15 mouse cellular contexts compared by ENCODE assay signal in the genomic region with DNA sequence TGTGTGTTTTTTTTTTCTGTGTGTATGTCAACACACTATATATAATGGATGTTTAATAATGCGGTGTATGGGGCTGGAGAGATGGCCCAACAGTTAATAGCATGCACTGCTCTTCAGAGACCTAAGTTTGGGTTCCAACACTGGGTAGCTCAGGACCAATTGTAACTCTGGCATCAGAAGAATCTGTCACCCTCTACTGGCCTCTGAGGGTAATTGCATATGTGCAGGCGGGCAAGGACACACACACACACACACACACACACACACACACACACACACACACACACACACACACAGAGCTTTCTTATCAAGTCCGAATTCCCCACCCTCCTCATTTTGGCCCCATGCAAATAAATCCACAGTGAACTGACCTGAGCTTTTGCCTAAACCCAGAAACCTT. TPM values are rescaled to one million over a fixed set of nuclear protein-coding genes. Genes with fewer than 3 reads are reported as not detected.
DNase-seq lines count a peak whose midpoint lies in the region; ATAC-seq and TF ChIP-seq lines count a peak whose summit lies in the region.
"Had no signal": no experiment of that assay in that cellular context is flagged by ENCODE, and none has a peak within 500 bp of the region (broad histone marks: within the 10 kb centered on the region; RNA-seq: fewer than 3 reads in every experiment).

No protein-coding gene starts in this region.

- no peak for TF ChIP-seq POLR2A in cortical plate, adult 2 months (IDR thresholded peaks at IDR 0.05; ENCODE audit: extremely low read depth, insufficient read depth, low read length)

- H3K9ac ChIP-seq in intestine, postnatal 0 days (ENCODE audit: low read depth, low read length) = no peak overlapping the region
- H3K9ac ChIP-seq in intestine, embryonic 16.5 days (ENCODE audit: low read depth, low read length) = no peak overlapping the region
- H3K9ac ChIP-seq: intestine, embryonic 15.5 days had no signal

- no peaks in the 10 kb centered on the region for H3K36me3 ChIP-seq in intestine, postnatal 0 days (ENCODE audit: control insufficient read depth, insufficient read depth)
- no peaks in the 10 kb centered on the region for H3K36me3 ChIP-seq in intestine, embryonic 16.5 days (ENCODE audit: control insufficient read depth, insufficient read depth, low read length)
- H3K36me3 ChIP-seq: intestine, embryonic 15.5 days had no signal

- H3K9me3 ChIP-seq in intestine, postnatal 0 days (ENCODE audit: control insufficient read depth) = no peaks in the 10 kb centered on the region
- no peaks in the 10 kb centered on the region for H3K9me3 ChIP-seq in intestine, embryonic 16.5 days (ENCODE audit: control insufficient read depth, low read length)
- H3K9me3 ChIP-seq: intestine, embryonic 15.5 days; megakaryocyte, embryonic 14.5 days had no signal

- WGBS in intestine, postnatal 0 days = 77% methylated on average over 3 of the region's 3 CpGs
- 84% methylated on average over 3 of the region's 3 CpGs for WGBS in intestine, embryonic 16.5 days

- no peak overlapping the region for H3K4me3 ChIP-seq in intestine, postnatal 0 days (ENCODE audit: low read depth, low read length)
- no peak overlapping the region for H3K4me3 ChIP-seq in intestine, embryonic 16.5 days (ENCODE audit: low read length)
- H3K4me3 ChIP-seq in cortical plate, adult 2 months (ENCODE audit: insufficient read depth, low read length) = no peak overlapping the region; the same call in 1 of the 2 replicates

- H3K4me2 ChIP-seq in intestine, postnatal 0 days (replicated peaks; ENCODE audit: low read depth) = no peak overlapping the region
- H3K4me2 ChIP-seq in intestine, embryonic 16.5 days (ENCODE audit: low read depth, low read length) = no peak overlapping the region

- no peaks in the 10 kb centered on the region for H3K27me3 ChIP-seq in intestine, postnatal 0 days (replicated peaks; ENCODE audit: control insufficient read depth, insufficient read depth, low read length)
- H3K27me3 ChIP-seq in intestine, embryonic 16.5 days (replicated peaks; ENCODE audit: control insufficient read depth, insufficient read depth, low read length) = no peaks in the 10 kb centered on the region
- H3K27me3 ChIP-seq: intestine, embryonic 15.5 days had no signal

- no peak for ATAC-seq in CD4-positive, CD25-positive, alpha-beta regulatory T cell, adult 4 months
- no peak for ATAC-seq in intestine, postnatal 0 days
- ATAC-seq in intestine, embryonic 16.5 days = no peak
- ATAC-seq in granulocyte monocyte progenitor cell, adult 5-6 weeks (replicated peaks; ENCODE audit: poor library complexity, severe bottlenecking) = no peak; the same call in 1 of the 2 replicates

- DNase-seq in CD4-positive, CD25-positive, alpha-beta regulatory T cell, adult 2 months (ENCODE audit: low read depth, low spot score) = peak; percentile 41
- DNase-seq in 416B (ENCODE audit: low read depth) = peak; percentile 46
- no peak for DNase-seq in frontal cortex, postnatal 25 days (ENCODE audit: low spot score in 2 of 2)

- TF ChIP-seq CTCF in intestine, postnatal 0 days (IDR thresholded peaks at IDR 0.05; ENCODE audit: low read depth) = peak; percentile 33
- TF ChIP-seq CTCF in cortical plate, adult 2 months (IDR thresholded peaks at IDR 0.05; ENCODE audit: extremely low read depth, insufficient read depth, low read length) = peak; percentile 28

- no peak overlapping the region for H3K27ac ChIP-seq in intestine, postnatal 0 days (ENCODE audit: low read depth, low read length)
- no peak overlapping the region for H3K27ac ChIP-seq in intestine, embryonic 16.5 days (ENCODE audit: low read length)
- H3K27ac ChIP-seq in cortical plate, adult 2 months (ENCODE audit: insufficient read depth, low read length) = no peak overlapping the region
- H3K27ac ChIP-seq: intestine, embryonic 15.5 days had no signal

- no peaks in the 10 kb centered on the region for H3K4me1 ChIP-seq in intestine, postnatal 0 days (replicated peaks; ENCODE audit: control insufficient read depth, insufficient read depth, low read length)
- 0 out of 2 replicates have a peak, but pooled peaks cover 6% of the 10 kb centered on the region for H3K4me1 ChIP-seq in intestine, embryonic 16.5 days (ENCODE audit: control insufficient read depth, insufficient read depth, low read length)
- H3K4me1 ChIP-seq in cortical plate, adult 2 months (ENCODE audit: control insufficient read depth, insufficient read depth, low read length) = peaks cover 2% of the 10 kb centered on the region; the same call in 1 of the 2 replicates
- H3K4me1 ChIP-seq: intestine, embryonic 15.5 days had no signal

RNA-seq across cellular contexts. Expression of gene Mucl3, which starts 8.3 kb away (rescaled TPM):
- polyA plus RNA-seq in CD4-positive, CD25-positive, alpha-beta regulatory T cell, adult 4 months (2017; shearing (Covaris generic)) = under 1 TPM; 0.16 to 0.46 TPM
- polyA plus RNA-seq in intestine, postnatal 0 days (2015; fragmentation: Nextera tagmentation; extraction: Ambion mirVana) = 2.8 and 16.7 TPM in 2 replicates
- 0.20 and 0.21 TPM in 2 replicates for polyA plus RNA-seq in intestine, embryonic 16.5 days (2015; fragmentation: Nextera tagmentation; extraction: Ambion mirVana)
- 0.06 TPM in 1 of 2 replicates, not detected in the other for polyA plus RNA-seq in cortical plate, adult 2 months (2012; rRNA removed)
- not detected in 2 replicates for total RNA-seq in granulocyte monocyte progenitor cell, adult 5-6 weeks (2014; fragmentation: Nextera tagmentation)
- not detected in 2 replicates for total RNA-seq in granulocyte monocyte progenitor cell, adult 5-6 weeks (2017)
- total RNA-seq: adrenal gland, postnatal 25 days; gastrocnemius, adult 2 months; layer of hippocampus, postnatal 14 days had no signal
- polyA plus RNA-seq: heart, embryonic 14.5 days had no signal

RNA-seq across cellular contexts. Expression of gene Gm9573, which starts 8.8 kb away (rescaled TPM):
- not detected for polyA plus RNA-seq in CD4-positive, CD25-positive, alpha-beta regulatory T cell, adult 4 months (2017; shearing (Covaris generic))
- polyA plus RNA-seq in intestine, postnatal 0 days (2015; fragmentation: Nextera tagmentation; extraction: Ambion mirVana) = not detected in 2 replicates
- not detected in 2 replicates for polyA plus RNA-seq in intestine, embryonic 16.5 days (2015; fragmentation: Nextera tagmentation; extraction: Ambion mirVana)
- polyA plus RNA-seq in cortical plate, adult 2 months (2012; rRNA removed) = 0.09 and 0.10 TPM in 2 replicates
- not detected in 2 replicates for total RNA-seq in granulocyte monocyte progenitor cell, adult 5-6 weeks (2014; fragmentation: Nextera tagmentation)
- total RNA-seq in granulocyte monocyte progenitor cell, adult 5-6 weeks (2017) = not detected in 2 replicates
- total RNA-seq: adrenal gland, postnatal 25 days; gastrocnemius, adult 2 months; layer of hippocampus, postnatal 14 days had no signal
- polyA plus RNA-seq: heart, embryonic 14.5 days; intestine, embryonic 15.5 days; limb, embryonic 14.5 days had no signal

RNA-seq across cellular contexts. Expression of gene Vars2, which starts 32.2 kb away (rescaled TPM):
- 10 to 100 TPM; 11.1 to 15.2 TPM for polyA plus RNA-seq in CD4-positive, CD25-positive, alpha-beta regulatory T cell, adult 4 months (2017; shearing (Covaris generic))
- polyA plus RNA-seq in intestine, postnatal 0 days (2015; fragmentation: Nextera tagmentation; extraction: Ambion mirVana) = 6.0 and 6.3 TPM in 2 replicates
- 19.3 and 22.8 TPM in 2 replicates for polyA plus RNA-seq in intestine, embryonic 16.5 days (2015; fragmentation: Nextera tagmentation; extraction: Ambion mirVana)
- polyA plus RNA-seq in cortical plate, adult 2 months (2012; rRNA removed) = 34.5 and 38.9 TPM in 2 replicates
- 7.3 and 30.1 TPM in 2 replicates for total RNA-seq in granulocyte monocyte progenitor cell, adult 5-6 weeks (2014; fragmentation: Nextera tagmentation)
- total RNA-seq in granulocyte monocyte progenitor cell, adult 5-6 weeks (2017) = 7.8 and 16.2 TPM in 2 replicates

RNA-seq across cellular contexts. Expression of gene Sfta2, which starts 33.9 kb away (rescaled TPM):
- polyA plus RNA-seq in CD4-positive, CD25-positive, alpha-beta regulatory T cell, adult 4 months (2017; shearing (Covaris generic)) = not detected
- polyA plus RNA-seq in intestine, postnatal 0 days (2015; fragmentation: Nextera tagmentation; extraction: Ambion mirVana) = 0.99 and 1.0 TPM in 2 replicates
- polyA plus RNA-seq in intestine, embryonic 16.5 days (2015; fragmentation: Nextera tagmentation; extraction: Ambion mirVana) = 1.2 and 3.3 TPM in 2 replicates
- polyA plus RNA-seq in cortical plate, adult 2 months (2012; rRNA removed) = not detected in 2 replicates
- not detected in 2 replicates for total RNA-seq in granulocyte monocyte progenitor cell, adult 5-6 weeks (2014; fragmentation: Nextera tagmentation)
- not detected in 2 replicates for total RNA-seq in granulocyte monocyte progenitor cell, adult 5-6 weeks (2017)
- total RNA-seq: adrenal gland, postnatal 25 days; gastrocnemius, adult 2 months; layer of hippocampus, postnatal 14 days had no signal
- polyA plus RNA-seq: heart, embryonic 14.5 days; limb, embryonic 14.5 days had no signal

RNA-seq across cellular contexts. Expression of gene Gtf2h4, which starts 38.3 kb away (rescaled TPM):
- 10 to 100 TPM; 28.3 to 37.7 TPM for polyA plus RNA-seq in CD4-positive, CD25-positive, alpha-beta regulatory T cell, adult 4 months (2017; shearing (Covaris generic))
- polyA plus RNA-seq in intestine, postnatal 0 days (2015; fragmentation: Nextera tagmentation; extraction: Ambion mirVana) = 16.9 and 18.1 TPM in 2 replicates
- 41.9 and 45.1 TPM in 2 replicates for polyA plus RNA-seq in intestine, embryonic 16.5 days (2015; fragmentation: Nextera tagmentation; extraction: Ambion mirVana)
- 29.8 and 32.9 TPM in 2 replicates for polyA plus RNA-seq in cortical plate, adult 2 months (2012; rRNA removed)
- total RNA-seq in granulocyte monocyte progenitor cell, adult 5-6 weeks (2014; fragmentation: Nextera tagmentation) = 20.3 and 41.9 TPM in 2 replicates
- total RNA-seq in granulocyte monocyte progenitor cell, adult 5-6 weeks (2017) = 32.6 and 40.4 TPM in 2 replicates

Comparison
In these comparisons a context has a peak if more than half of its experiments do, and no peak if none do; other contexts are left out.
1. DNase-seq: peak in CD4-positive, CD25-positive, alpha-beta regulatory T cell, adult 2 months (single experiment) and 416B (single experiment); none in frontal cortex, postnatal 25 days (0 of 2).